Mouse (Mus musculus) gastrocnemius, adult 18-20 months (tissue): ENCODE results near the gene Lrrc4b. TPM values are rescaled to one million over a fixed set of nuclear protein-coding genes. Genes with fewer than 3 reads are reported as not detected.

Experiments used
- DNase-seq: peaks from one replicate; pipeline ENCODE4 v3.0.0; 2021; ENCODE audit warnings: low spot score
- total RNA-seq, 2 experiments: library from RNA; stranded (reverse); gene quantifications; 2 replicates each; pipeline ENCODE4 v1.2.3; 2021

The Lrrc4b gene
- total RNA-seq, 2 experiments from 2014 or later, result 0.12 TPM; not detected in 1

- DNase-seq, result no peak
Measured at GRCm38 (mm10) chr7:44436267-44436666, 7.4 kb downstream of the Lrrc4b start.

- no peak for DNase-seq
Measured at GRCm38 (mm10) chr7:44437188-44437587, 8.4 kb downstream of the Lrrc4b start.

- DNase-seq, result no peak
Measured at GRCm38 (mm10) chr7:44437933-44438332, 9.1 kb downstream of the Lrrc4b start.

- no peak for DNase-seq
Measured at GRCm38 (mm10) chr7:44439696-44440095, 10.9 kb downstream of the Lrrc4b start.

GRCm38 (mm10) chr7:44440479-44440878, 11.7 kb downstream of the Lrrc4b start:
- no peak for DNase-seq

GRCm38 (mm10) chr7:44441180-44441579, 12.4 kb downstream of the Lrrc4b start:
- DNase-seq, result no peak

GRCm38 (mm10) chr7:44441648-44442109, 12.9 kb downstream of the Lrrc4b start:
- no peak for DNase-seq

- DNase-seq, result no peak
Measured at GRCm38 (mm10) chr7:44442407-44442821, 13.6 kb downstream of the Lrrc4b start.

- no peak for DNase-seq
Measured at GRCm38 (mm10) chr7:44443268-44444173, 14.7 kb downstream of the Lrrc4b start.

- no peak for DNase-seq
Measured at GRCm38 (mm10) chr7:44444886-44445527, 16.2 kb downstream of the Lrrc4b start.

- DNase-seq, result no peak
Measured at GRCm38 (mm10) chr7:44445528-44445923, 16.7 kb downstream of the Lrrc4b start.

GRCm38 (mm10) chr7:44446070-44446855, 17.4 kb downstream of the Lrrc4b start:
- DNase-seq, result no peak

GRCm38 (mm10) chr7:44453256-44453655, 24.4 kb downstream of the Lrrc4b start:
- no peak for DNase-seq

- no peak for DNase-seq
Measured at GRCm38 (mm10) chr7:44456302-44456701, 27.5 kb downstream of the Lrrc4b start.

- DNase-seq, result no peak
Measured at GRCm38 (mm10) chr7:44460067-44460466, 31.2 kb downstream of the Lrrc4b start.

GRCm38 (mm10) chr7:44460767-44461502, 32.1 kb downstream of the Lrrc4b start:
- DNase-seq, result no peak

GRCm38 (mm10) chr7:44461503-44462217, 32.8 kb downstream of the Lrrc4b start:
- DNase-seq, result no peak

GRCm38 (mm10) chr7:44462218-44463055, 33.6 kb downstream of the Lrrc4b start:
- DNase-seq, result no peak

- DNase-seq, result no peak
Measured at GRCm38 (mm10) chr7:44463056-44463425, 34.2 kb downstream of the Lrrc4b start.
